Mouse (Mus musculus): ENCODE results near the gene Sec24d. TPM values are rescaled to one million over a fixed set of nuclear protein-coding genes. Genes with fewer than 3 reads are reported as not detected.

The Sec24d gene
- total RNA-seq, 4 experiments from 2014 or later, result 3.8 to 4.2 (median 4.0) TPM

- DNase-seq (ENCODE audit: low spot score in 2 of 2), result no peak
These were observed 29.4 kb downstream of the Sec24d start for GRCm38 (mm10) chr3:123296654-123297053.

- DNase-seq (ENCODE audit: low spot score in 2 of 2), result no peak
These were observed 31.0 kb downstream of the Sec24d start for GRCm38 (mm10) chr3:123298283-123298682.

- DNase-seq (ENCODE audit: low spot score in 2 of 2), result no peak
These were observed 34.3 kb downstream of the Sec24d start for GRCm38 (mm10) chr3:123301521-123301920.

- DNase-seq (ENCODE audit: low spot score in 2 of 2), result no peak
These were observed 38.4 kb downstream of the Sec24d start for GRCm38 (mm10) chr3:123305611-123306010.

GRCm38 (mm10) chr3:123307446-123307845 is 40.2 kb downstream of the Sec24d start:
- no peak for DNase-seq (ENCODE audit: low spot score in 2 of 2)

GRCm38 (mm10) chr3:123309141-123309540 is 41.9 kb downstream of the Sec24d start:
- DNase-seq (ENCODE audit: low spot score in 2 of 2), result no peak

GRCm38 (mm10) chr3:123312477-123313062 is 45.3 kb downstream of the Sec24d start:
- DNase-seq (ENCODE audit: low spot score in 2 of 2), result no peak

GRCm38 (mm10) chr3:123313477-123313876 is 46.2 kb downstream of the Sec24d start:
- DNase-seq (ENCODE audit: low spot score in 2 of 2), result no peak

GRCm38 (mm10) chr3:123313920-123314614 is 46.8 kb downstream of the Sec24d start:
- DNase-seq (ENCODE audit: low spot score in 2 of 2), result no peak

GRCm38 (mm10) chr3:123316066-123316465 is 48.8 kb downstream of the Sec24d start:
- DNase-seq (ENCODE audit: low spot score in 2 of 2), result no peak

GRCm38 (mm10) chr3:123317081-123317480 is 49.8 kb downstream of the Sec24d start:
- no peak for DNase-seq (ENCODE audit: low spot score in 2 of 2)

GRCm38 (mm10) chr3:123320341-123320740 is 53.1 kb downstream of the Sec24d start:
- no peak for DNase-seq (ENCODE audit: low spot score in 2 of 2)

- DNase-seq (ENCODE audit: low spot score in 2 of 2), result peak; percentile 22 to 63
These were observed 54.4 kb downstream of the Sec24d start for GRCm38 (mm10) chr3:123321612-123322011.

- no peak for DNase-seq (ENCODE audit: low spot score in 2 of 2)
These were observed 54.9 kb downstream of the Sec24d start for GRCm38 (mm10) chr3:123322147-123322546.

- no peak for DNase-seq (ENCODE audit: low spot score in 2 of 2)
These were observed 57.1 kb downstream of the Sec24d start for GRCm38 (mm10) chr3:123324326-123324725.

- peak; percentile 57 to 76 for DNase-seq (ENCODE audit: low spot score in 2 of 2)
These were observed 62.0 kb downstream of the Sec24d start for GRCm38 (mm10) chr3:123329251-123329650.

- no peak for DNase-seq (ENCODE audit: low spot score in 2 of 2)
These were observed 63.0 kb downstream of the Sec24d start for GRCm38 (mm10) chr3:123330221-123330620.

- no peak for DNase-seq (ENCODE audit: low spot score in 2 of 2)
These were observed 65.2 kb downstream of the Sec24d start for GRCm38 (mm10) chr3:123332330-123333054.

GRCm38 (mm10) chr3:123333055-123333424 is 65.8 kb downstream of the Sec24d start:
- DNase-seq (ENCODE audit: low spot score in 2 of 2), result no peak

GRCm38 (mm10) chr3:123334947-123335346 is 67.7 kb downstream of the Sec24d start:
- no peak for DNase-seq (ENCODE audit: low spot score in 2 of 2)

GRCm38 (mm10) chr3:123335480-123335879 is 68.2 kb downstream of the Sec24d start:
- no peak for DNase-seq (ENCODE audit: low spot score in 2 of 2)

GRCm38 (mm10) chr3:123336455-123336854 is 69.2 kb downstream of the Sec24d start:
- no peak for DNase-seq (ENCODE audit: low spot score in 2 of 2)
